Mouse (Mus musculus) embryonic facial prominence, embryonic 13.5 days (tissue): ENCODE results near the gene Fam25c. TPM values are rescaled to one million over a fixed set of nuclear protein-coding genes. Genes with fewer than 3 reads are reported as not detected.
A peak's percentile ranks its signal among the peaks of the same experiment; 100 is the strongest.

Experiments used
- ATAC-seq: fragments of 200-750 bp; cut with Nextera tagmentation; 2 replicates; pipeline ENCODE4 v1.8.0; 2017; ENCODE audit warnings: low read depth; ENCODE audit not compliant: insufficient number of reproducible peaks, insufficient read depth, low FRiP score, low TSS enrichment
- H3K27ac ChIP-seq: fragments of 300-500 bp; sonication (generic); 2 replicates; pipeline ENCODE4 v1.5.1; 2015; ENCODE audit warnings: moderate library complexity, mild to moderate bottlenecking, inconsistent platforms
- H3K27me3 ChIP-seq: fragments of 300-500 bp; sonication (generic); 2 replicates; pipeline ENCODE4 v1.6.1; 2015; ENCODE audit warnings: mild to moderate bottlenecking, inconsistent platforms
- H3K36me3 ChIP-seq: fragments of 300-500 bp; sonication (generic); 2 replicates; pipeline ENCODE4 v1.6.1; 2015; ENCODE audit warnings: mild to moderate bottlenecking, inconsistent platforms
- H3K4me1 ChIP-seq: fragments of 300-500 bp; sonication (generic); 2 replicates; pipeline ENCODE4 v1.6.1; 2015; ENCODE audit warnings: inconsistent platforms
- H3K4me2 ChIP-seq: fragments of 300-500 bp; sonication (generic); 2 replicates; pipeline ENCODE4 v1.6.1; 2015; ENCODE audit warnings: moderate library complexity, mild to moderate bottlenecking, inconsistent platforms
- H3K4me3 ChIP-seq: fragments of 300-500 bp; sonication (generic); 2 replicates; pipeline ENCODE4 v1.5.1; 2015; ENCODE audit warnings: mild to moderate bottlenecking, inconsistent platforms
- H3K9ac ChIP-seq: fragments of 300-500 bp; sonication (generic); 2 replicates; pipeline ENCODE4 v1.6.1; 2015; ENCODE audit warnings: mild to moderate bottlenecking, inconsistent platforms
- H3K9me3 ChIP-seq: fragments of 300-500 bp; sonication (generic); 2 replicates; pipeline ENCODE4 v1.6.1; 2016; ENCODE audit warnings: inconsistent platforms
- WGBS: fragments of 180-500 bp; shearing (Covaris S2); methylation state at CpG from one replicate; pipeline ENCODE4 v1.1.7; 2015; ENCODE audit warnings: mixed read lengths; 5-methylcytosine and 5-hydroxymethylcytosine counted together
- polyA plus RNA-seq: library from polyadenylated mRNA; unstranded; fragments of >200 nt; fragmentation: Nextera tagmentation; extraction: Ambion mirVana; gene quantifications from 2 replicates; pipeline ENCODE4 v1.2.1, GENCODE M21; 2015

Gene Fam25c
- polyA plus RNA-seq, 1 experiment from 2014 or later: 6.9 TPM

DNA sequence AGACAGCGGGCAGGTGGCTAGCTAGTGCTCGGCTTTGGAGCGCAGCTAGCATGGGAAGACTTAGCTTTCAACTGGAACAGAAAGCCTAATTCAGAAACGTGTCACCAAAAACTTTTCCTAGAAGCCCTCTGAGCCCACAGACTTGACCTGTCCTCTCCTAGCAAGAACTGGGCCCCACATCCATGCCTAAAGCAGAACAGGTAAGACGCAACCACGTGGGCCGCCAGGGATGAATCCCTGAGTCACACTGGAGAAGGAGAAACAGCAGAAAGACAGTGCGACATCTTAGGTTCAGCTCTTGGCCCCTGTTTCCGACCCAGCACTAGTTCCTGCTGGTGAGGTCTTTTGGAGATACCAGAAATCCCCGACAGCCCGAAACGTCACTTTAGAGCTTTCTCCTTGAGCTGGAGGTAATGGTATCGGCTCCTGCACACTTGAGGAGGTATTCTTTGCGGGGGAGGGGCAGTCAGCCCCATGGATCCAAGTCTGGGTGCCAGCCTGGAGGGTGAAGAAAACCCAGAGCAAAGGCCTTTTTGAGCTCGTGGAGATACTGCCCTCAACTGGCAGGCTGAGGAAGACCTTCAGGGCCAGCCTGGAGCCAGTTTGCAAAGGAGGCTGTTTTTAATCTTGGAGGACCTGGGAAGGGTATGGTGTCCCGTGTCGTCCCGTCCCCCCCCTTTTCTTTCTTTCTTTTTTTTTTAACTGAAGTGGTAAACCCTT lies 7.7 kb upstream of the Fam25c start:
- no peak for ATAC-seq
- WGBS: 25% methylated on average over 18 of the region's 18 CpGs

DNA sequence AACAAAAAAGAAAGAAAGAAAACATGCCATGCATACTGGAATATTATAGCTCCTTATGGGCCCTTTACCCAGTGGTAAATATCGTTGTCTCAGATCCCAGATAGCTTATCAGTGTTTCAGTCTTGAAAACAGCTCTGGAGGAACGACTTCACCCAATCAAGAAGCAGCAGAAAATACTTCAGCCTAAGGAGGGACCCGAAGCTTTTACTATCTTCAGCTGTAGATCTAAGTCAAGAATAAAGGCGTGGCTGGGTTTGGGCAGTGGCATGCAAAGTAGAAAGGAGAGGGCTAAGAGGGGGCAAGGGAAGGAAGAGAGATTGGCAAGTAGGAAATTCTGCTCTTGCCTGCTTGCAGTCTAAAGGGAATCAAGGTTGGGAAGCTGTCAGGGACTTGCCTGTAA lies 6.9 kb upstream of the Fam25c start:
- no peak overlapping the region for H3K27ac ChIP-seq
- H3K9ac ChIP-seq: no peak overlapping the region
- H3K9me3 ChIP-seq: no peaks in the 10 kb centered on the region
- H3K27me3 ChIP-seq: peaks cover 17% of the 10 kb centered on the region
- 72% methylated on average over 4 of the region's 4 CpGs for WGBS
- H3K4me3 ChIP-seq: no peak overlapping the region
- H3K36me3 ChIP-seq: no peaks in the 10 kb centered on the region
- peaks cover 8% of the 10 kb centered on the region; the same call in 1 of the 2 replicates for H3K4me1 ChIP-seq
- no peak for ATAC-seq
- H3K4me2 ChIP-seq: no peak overlapping the region

More for the DNA sequence above, 7.7 kb upstream of the Fam25c start:
- H3K9me3 ChIP-seq: no peaks in the 10 kb centered on the region
- H3K4me2 ChIP-seq: peak overlapping the region; percentile 89
- no peaks in the 10 kb centered on the region for H3K36me3 ChIP-seq
- peak overlapping the region; percentile 65; the same call in 1 of the 2 replicates for H3K9ac ChIP-seq
- H3K27ac ChIP-seq: no peak overlapping the region
- H3K4me1 ChIP-seq: peaks cover 8% of the 10 kb centered on the region; the same call in 1 of the 2 replicates
- H3K27me3 ChIP-seq: peaks cover 17% of the 10 kb centered on the region
- H3K4me3 ChIP-seq: peak overlapping the region; percentile 44

- Histone ChIP-seq H3K4me3 (no peak overlapping the region), H3K36me3 (no peaks in the 10 kb centered on the region), H3K9ac (no peak overlapping the region), H3K4me1 (peaks cover 8% of the 10 kb centered on the region; the same call in 1 of the 2 replicates), H3K9me3 (no peaks in the 10 kb centered on the region), H3K27ac (no peak overlapping the region), H3K4me2 (no peak overlapping the region), H3K27me3 (peaks cover 17% of the 10 kb centered on the region)
- WGBS: 38% methylated on average over 6 of the region's 6 CpGs
- no peak for ATAC-seq
These were observed 5.0 kb upstream of the Fam25c start for GRCm38 (mm10) chr14:34360251-34360650.

DNA sequence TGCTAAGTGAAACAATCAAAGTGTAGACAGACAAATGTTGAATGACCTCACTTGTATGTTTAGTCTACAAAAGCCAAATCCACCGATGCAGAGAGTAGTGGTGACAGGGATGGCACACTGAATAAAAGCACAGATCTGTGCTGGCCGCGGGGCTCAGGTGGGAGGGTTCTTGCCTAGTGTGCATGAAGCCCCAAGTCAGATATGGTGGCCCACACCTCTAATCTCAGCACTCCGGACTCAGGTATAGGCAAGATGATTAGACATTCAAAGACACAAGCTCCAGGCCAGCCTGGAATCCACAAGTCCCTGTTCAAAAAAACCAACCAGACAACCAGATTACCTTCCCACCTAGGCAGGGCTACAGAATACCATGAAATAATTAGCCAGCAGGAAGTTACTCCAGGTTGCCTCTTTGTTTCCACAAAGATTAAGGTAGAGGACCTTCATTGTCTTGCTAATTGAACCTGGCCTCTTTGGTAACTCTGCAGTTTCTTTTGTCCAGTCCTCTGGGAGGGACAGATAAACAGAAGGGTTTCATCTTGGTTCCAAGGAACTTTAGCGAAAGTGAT lies 4.5 kb upstream of the Fam25c start:
- WGBS: 37% methylated on average over 5 of the region's 5 CpGs

DNA sequence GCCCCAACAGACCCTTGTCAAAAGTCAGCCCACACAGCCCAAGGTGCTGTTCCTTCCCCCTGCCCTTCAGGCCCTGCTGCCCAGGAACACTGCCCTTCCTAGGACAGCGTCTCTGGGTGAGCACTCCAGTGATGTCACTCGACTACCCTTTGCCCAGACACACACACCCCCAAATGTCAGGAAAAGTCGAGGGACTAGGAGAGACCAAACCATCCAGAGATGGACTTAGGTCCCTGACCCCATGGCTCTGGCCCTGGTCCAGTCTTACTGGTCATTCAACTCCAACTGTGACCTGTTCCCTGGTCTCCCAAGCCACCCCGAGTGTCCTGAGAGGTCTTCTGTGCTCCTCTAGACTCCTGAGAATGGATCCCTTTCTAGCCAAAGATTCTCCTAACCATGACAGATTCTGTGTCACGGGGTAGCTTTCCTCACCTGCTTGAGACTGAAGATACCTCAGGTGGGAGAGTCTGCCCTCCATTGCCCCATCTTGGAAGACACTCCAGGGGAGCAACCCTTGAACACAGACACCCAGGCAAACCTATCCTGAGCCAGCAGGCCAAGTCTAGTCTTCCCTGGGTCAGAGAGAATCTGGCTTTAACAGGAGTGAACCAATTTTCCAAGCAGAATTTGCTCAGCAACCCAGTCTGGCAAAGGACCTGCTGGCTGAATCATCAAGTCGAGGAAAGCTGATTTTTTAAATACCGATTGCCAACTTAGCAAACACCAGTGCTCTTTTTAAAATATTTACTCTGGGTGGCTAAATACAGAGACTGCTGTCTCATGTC lies 2.6 kb upstream of the Fam25c start:
- 88% methylated on average over 7 of the region's 7 CpGs for WGBS
- H3K27me3 ChIP-seq: peaks cover 6% of the 10 kb centered on the region; the same call in 1 of the 2 replicates
- no peak for ATAC-seq

More for the DNA sequence above, 4.5 kb upstream of the Fam25c start:
- H3K27me3 ChIP-seq: peaks cover 17% of the 10 kb centered on the region
- no peak overlapping the region for H3K4me3 ChIP-seq
- ATAC-seq: no peak
- no peak overlapping the region for H3K9ac ChIP-seq
- H3K36me3 ChIP-seq: no peaks in the 10 kb centered on the region
- peaks cover 8% of the 10 kb centered on the region; the same call in 1 of the 2 replicates for H3K4me1 ChIP-seq
- H3K9me3 ChIP-seq: no peaks in the 10 kb centered on the region
- H3K4me2 ChIP-seq: no peak overlapping the region
- H3K27ac ChIP-seq: no peak overlapping the region

DNA sequence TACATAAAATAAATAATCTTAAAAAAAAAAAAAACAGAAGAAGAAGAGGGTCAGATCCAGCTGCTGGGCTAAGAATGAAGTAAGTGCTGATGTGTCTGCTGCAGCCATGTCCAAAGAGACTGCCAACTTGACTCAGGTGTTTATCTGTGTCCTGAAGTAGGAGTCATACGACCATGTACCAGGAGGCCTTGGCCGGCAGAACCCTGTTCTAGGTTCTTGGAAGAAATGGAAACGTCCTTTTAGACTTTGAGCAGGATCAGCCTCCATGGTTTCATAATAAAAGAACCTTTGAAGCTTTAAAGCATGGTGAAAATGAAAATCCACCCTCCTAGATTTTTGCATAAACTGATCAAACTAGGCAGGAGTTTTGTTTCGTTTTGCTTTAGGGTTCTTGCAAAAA lies 777 bp downstream of the Fam25c start:
- no peaks in the 10 kb centered on the region for H3K4me1 ChIP-seq
- H3K9ac ChIP-seq: no peak overlapping the region
- H3K36me3 ChIP-seq: no peaks in the 10 kb centered on the region
- H3K4me3 ChIP-seq: no peak overlapping the region
- no peaks in the 10 kb centered on the region for H3K9me3 ChIP-seq
- H3K4me2 ChIP-seq: no peak overlapping the region
- H3K27me3 ChIP-seq: no peaks in the 10 kb centered on the region
- ATAC-seq: no peak
- 88% methylated on average over 4 of the region's 4 CpGs for WGBS
- no peak overlapping the region for H3K27ac ChIP-seq

More for the DNA sequence above, 2.6 kb upstream of the Fam25c start:
- no peaks in the 10 kb centered on the region for H3K9me3 ChIP-seq
- no peak overlapping the region for H3K4me2 ChIP-seq
- no peak overlapping the region for H3K27ac ChIP-seq
- no peak overlapping the region for H3K9ac ChIP-seq
- H3K4me1 ChIP-seq: no peaks in the 10 kb centered on the region
- no peak overlapping the region for H3K4me3 ChIP-seq
- H3K36me3 ChIP-seq: no peaks in the 10 kb centered on the region

DNA sequence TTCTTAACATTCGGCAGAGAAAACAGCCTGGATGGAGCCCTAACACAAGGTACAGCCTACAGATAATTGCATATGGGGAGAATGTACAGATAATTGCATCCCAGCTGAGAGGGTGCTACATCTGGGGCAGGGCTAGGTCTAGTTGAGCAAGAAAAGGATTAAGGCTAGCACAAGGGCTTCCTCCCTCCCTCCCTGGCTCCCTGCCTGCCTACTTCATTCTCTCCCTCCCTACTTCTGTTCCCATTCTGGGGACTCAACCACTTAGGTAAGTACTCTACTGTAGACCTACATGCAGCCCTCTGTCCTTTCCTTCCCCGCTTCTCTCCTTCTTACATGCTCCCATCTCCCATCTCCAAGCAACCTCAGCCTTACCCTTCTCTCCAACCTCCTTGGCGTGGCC lies 1.9 kb downstream of the Fam25c start:
- 87% methylated on average over 3 of the region's 3 CpGs for WGBS
- H3K4me3 ChIP-seq: no peak overlapping the region
- no peak for ATAC-seq
- no peaks in the 10 kb centered on the region for H3K4me1 ChIP-seq
- no peaks in the 10 kb centered on the region for H3K9me3 ChIP-seq
- no peaks in the 10 kb centered on the region for H3K27me3 ChIP-seq
- H3K27ac ChIP-seq: no peak overlapping the region
- H3K36me3 ChIP-seq: no peaks in the 10 kb centered on the region
- H3K4me2 ChIP-seq: no peak overlapping the region
- H3K9ac ChIP-seq: no peak overlapping the region

DNA sequence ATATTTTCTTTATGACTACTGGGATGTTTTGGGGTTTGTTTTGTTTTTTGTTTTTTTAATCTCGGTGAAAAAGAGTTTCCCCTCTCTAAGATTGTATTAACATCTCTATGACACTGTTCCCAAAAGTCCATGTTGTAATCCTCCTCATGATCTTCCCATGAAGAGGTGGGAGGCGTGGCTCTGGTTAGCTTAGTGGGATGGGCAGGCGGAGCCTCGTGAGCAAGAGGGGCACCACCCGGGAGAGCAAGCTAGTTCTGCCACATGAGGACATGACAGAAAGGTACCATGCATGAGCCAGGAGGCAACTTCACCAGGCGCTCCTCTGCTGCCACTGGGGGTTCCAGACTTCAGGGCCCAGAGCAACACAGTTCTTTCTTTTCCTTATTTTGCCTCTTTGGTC lies 2.7 kb downstream of the Fam25c start:
- no peak overlapping the region for H3K27ac ChIP-seq
- no peaks in the 10 kb centered on the region for H3K9me3 ChIP-seq
- H3K4me3 ChIP-seq: no peak overlapping the region
- no peak overlapping the region for H3K9ac ChIP-seq
- ATAC-seq: no peak
- no peaks in the 10 kb centered on the region for H3K27me3 ChIP-seq
- 67% methylated on average over 6 of the region's 6 CpGs for WGBS
- H3K4me2 ChIP-seq: no peak overlapping the region
- H3K36me3 ChIP-seq: no peaks in the 10 kb centered on the region
- no peaks in the 10 kb centered on the region for H3K4me1 ChIP-seq

GRCm38 (mm10) chr14:34351660-34352059 lies 3.6 kb downstream of the Fam25c start:
- H3K27me3 ChIP-seq: no peaks in the 10 kb centered on the region
- H3K4me1 ChIP-seq: no peaks in the 10 kb centered on the region
- no peak overlapping the region for H3K4me2 ChIP-seq
- ATAC-seq: no peak
- no peak overlapping the region for H3K4me3 ChIP-seq
- no peak overlapping the region for H3K9ac ChIP-seq
- WGBS: 69% methylated on average over 3 of the region's 3 CpGs
- H3K9me3 ChIP-seq: no peaks in the 10 kb centered on the region
- no peaks in the 10 kb centered on the region for H3K36me3 ChIP-seq
- no peak overlapping the region for H3K27ac ChIP-seq

GRCm38 (mm10) chr14:34349007-34349406 lies 6.2 kb downstream of the Fam25c start:
- 0 out of 2 replicates have a peak, but pooled peaks cover 4% of the 10 kb centered on the region for H3K4me1 ChIP-seq

GRCm38 (mm10) chr14:34348301-34348700 lies 6.9 kb downstream of the Fam25c start:
- no peak for ATAC-seq
- H3K27ac ChIP-seq: no peak overlapping the region
- H3K4me3 ChIP-seq: no peak overlapping the region
- WGBS: 72% methylated on average over 7 of the region's 7 CpGs
- H3K4me2 ChIP-seq: no peak overlapping the region
- no peak overlapping the region for H3K9ac ChIP-seq
- no peaks in the 10 kb centered on the region for H3K9me3 ChIP-seq
- no peaks in the 10 kb centered on the region for H3K27me3 ChIP-seq
- H3K36me3 ChIP-seq: peaks cover 9% of the 10 kb centered on the region
- H3K4me1 ChIP-seq: 0 out of 2 replicates have a peak, but pooled peaks cover 4% of the 10 kb centered on the region

More at GRCm38 (mm10) chr14:34349007-34349406, 6.2 kb downstream of the Fam25c start:
- Histone ChIP-seq H3K4me3 (no peak overlapping the region), H3K36me3 (peaks cover 5% of the 10 kb centered on the region), H3K4me2 (no peak overlapping the region), H3K9me3 (no peaks in the 10 kb centered on the region), H3K27ac (no peak overlapping the region), H3K27me3 (no peaks in the 10 kb centered on the region), H3K9ac (no peak overlapping the region)
- WGBS: 82% methylated on average over 8 of the region's 8 CpGs
- no peak for ATAC-seq
